Mouse (Mus musculus) bone marrow macrophage, adult 2 months (primary cell): ENCODE data around the gene Tmbim1. TPM values are rescaled to one million over a fixed set of nuclear protein-coding genes. Genes with fewer than 3 reads are reported as not detected.
A peak's percentile ranks its signal among the peaks of the same experiment; 100 is the strongest.

Experiments used
- H3K27ac ChIP-seq: 2 replicates; pipeline ENCODE4 v1.5.1; 2012; ENCODE audit warnings: low read depth, low read length; ENCODE audit not compliant: insufficient read depth
- H3K4me1 ChIP-seq: 2 replicates; pipeline ENCODE4 v1.6.1; 2012; ENCODE audit warnings: low read length; ENCODE audit not compliant: control insufficient read depth, insufficient read depth
- H3K4me3 ChIP-seq: 2 replicates; pipeline ENCODE4 v1.5.1; 2012; ENCODE audit warnings: mild to moderate bottlenecking, low read length, moderate library complexity; ENCODE audit not compliant: insufficient read depth
- CTCF ChIP-seq: IDR thresholded peaks from 2 replicates; pipeline ENCODE4 v1.5.1; 2012; ENCODE audit warnings: low read depth, mild to moderate bottlenecking, low read length, moderate library complexity
- POLR2A ChIP-seq: IDR thresholded peaks from 2 replicates; pipeline ENCODE4 v1.6.1; 2012; ENCODE audit warnings: mild to moderate bottlenecking, low read depth, low read length, borderline replicate concordance
- polyA plus RNA-seq: library from polyadenylated mRNA; stranded (reverse); fragments of >200 nt; gene quantifications from 2 replicates; pipeline ENCODE4 v1.2.4, GENCODE M21; 2012; ENCODE audit not compliant: missing spikeins, insufficient read depth, insufficient read length

Gene Tmbim1
- polyA plus RNA-seq, 1 experiment: 73.6 TPM

- H3K4me1 ChIP-seq: peaks cover 51% of the 10 kb centered on the region
- H3K4me3 ChIP-seq: no peak overlapping the region
- TF ChIP-seq CTCF: no peak
- no peak for TF ChIP-seq POLR2A
- no peak overlapping the region for H3K27ac ChIP-seq
Observed at GRCm38 (mm10) chr1:74304946-74305345, 476 bp downstream of the Tmbim1 start.

GRCm38 (mm10) chr1:74304339-74304790 is 1.1 kb downstream of the Tmbim1 start:
- Histone ChIP-seq H3K27ac (peak overlapping the region; percentile 67), H3K4me3 (peak overlapping the region; percentile 85), H3K4me1 (peaks cover 54% of the 10 kb centered on the region)
- TF ChIP-seq CTCF (no peak), POLR2A (no peak)

GRCm38 (mm10) chr1:74303509-74304338 is 1.7 kb downstream of the Tmbim1 start:
- Histone ChIP-seq H3K4me1 (peaks cover 60% of the 10 kb centered on the region), H3K27ac (peak overlapping the region; percentile 67), H3K4me3 (peak overlapping the region; percentile 85)
- no peak for TF ChIP-seq CTCF
- TF ChIP-seq POLR2A: 0 out of 2 replicates have a peak, but pooled peaks have one; percentile 27

GRCm38 (mm10) chr1:74302835-74303234 is 2.6 kb downstream of the Tmbim1 start:
- no peak overlapping the region for H3K27ac ChIP-seq
- peaks cover 60% of the 10 kb centered on the region for H3K4me1 ChIP-seq
- H3K4me3 ChIP-seq: peak overlapping the region; percentile 85
- TF ChIP-seq CTCF (no peak), POLR2A (no peak)

- Histone ChIP-seq H3K27ac (no peak overlapping the region), H3K4me1 (peaks cover 60% of the 10 kb centered on the region), H3K4me3 (no peak overlapping the region; the same call in 1 of the 2 replicates)
- TF ChIP-seq CTCF: no peak
- TF ChIP-seq POLR2A: no peak
Observed at GRCm38 (mm10) chr1:74302229-74302628, 3.2 kb downstream of the Tmbim1 start.

GRCm38 (mm10) chr1:74300347-74301110 is 4.9 kb downstream of the Tmbim1 start:
- no peak overlapping the region for H3K4me3 ChIP-seq
- H3K27ac ChIP-seq: no peak overlapping the region
- H3K4me1 ChIP-seq: peaks cover 70% of the 10 kb centered on the region
- no peak for TF ChIP-seq CTCF
- TF ChIP-seq POLR2A: no peak

- no peak overlapping the region for H3K27ac ChIP-seq
- peaks cover 81% of the 10 kb centered on the region for H3K4me1 ChIP-seq
- H3K4me3 ChIP-seq: no peak overlapping the region
- TF ChIP-seq POLR2A (no peak), CTCF (no peak)
Observed at GRCm38 (mm10) chr1:74298996-74299395, 6.4 kb downstream of the Tmbim1 start.

- H3K4me3 ChIP-seq: no peak overlapping the region
- no peak overlapping the region for H3K27ac ChIP-seq
- H3K4me1 ChIP-seq: peaks cover 88% of the 10 kb centered on the region
- TF ChIP-seq CTCF (no peak), POLR2A (no peak)
Observed at GRCm38 (mm10) chr1:74298157-74298750, 7.2 kb downstream of the Tmbim1 start.

GRCm38 (mm10) chr1:74297269-74297668 is 8.2 kb downstream of the Tmbim1 start:
- Histone ChIP-seq H3K27ac (peak overlapping the region; percentile 88), H3K4me3 (no peak overlapping the region), H3K4me1 (peaks cover 82% of the 10 kb centered on the region)
- TF ChIP-seq CTCF: no peak
- no peak for TF ChIP-seq POLR2A
